Mouse (Mus musculus) megakaryocyte progenitor cell, adult 5-6 weeks (primary cell): ENCODE data around the gene Agbl3. TPM values are rescaled to one million over a fixed set of nuclear protein-coding genes. Genes with fewer than 3 reads are reported as not detected.

Experiments used
- ATAC-seq: replicated peaks from 2 replicates; pipeline ENCODE4 v1.8.0; 2016; ENCODE audit warnings: mild to moderate bottlenecking, moderate TSS enrichment, inconsistent platforms; ENCODE audit not compliant: poor library complexity
- total RNA-seq, 2 experiments: library from RNA; stranded (forward) in 1 of 2; stranded (reverse) in 1 of 2; fragments of 157-497, 149-512 nt in 1 of 2; fragments of 200-1000 nt in 1 of 2; gene quantifications; 2 replicates each; pipeline versions ENCODE4 v1.2.3 to v1.2.4; 2015 to 2017

Agbl3 gene
- total RNA-seq, 2 experiments from 2014 or later, result 3.6 to 7.1 TPM

DNA sequence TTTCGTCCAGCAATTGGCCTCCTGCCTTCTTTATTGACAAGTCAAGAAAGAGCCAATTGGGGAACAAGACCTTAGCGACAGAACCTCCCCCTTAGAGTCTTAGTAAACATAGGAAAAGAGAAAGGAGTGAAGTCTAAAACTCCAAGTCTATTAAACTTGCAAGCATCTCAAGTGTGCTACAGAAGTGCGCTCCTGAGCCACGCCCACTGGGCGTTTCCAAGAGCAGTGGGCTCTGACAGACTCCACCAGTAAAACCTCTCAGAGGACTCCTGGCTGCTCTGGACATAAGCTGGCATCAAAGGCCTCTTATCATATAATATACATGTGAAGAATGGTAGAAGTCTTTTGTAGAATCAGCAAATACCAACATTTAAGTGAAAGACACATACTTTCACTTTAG lies 123.2 kb downstream of the Agbl3 start:
- no peak for ATAC-seq

DNA sequence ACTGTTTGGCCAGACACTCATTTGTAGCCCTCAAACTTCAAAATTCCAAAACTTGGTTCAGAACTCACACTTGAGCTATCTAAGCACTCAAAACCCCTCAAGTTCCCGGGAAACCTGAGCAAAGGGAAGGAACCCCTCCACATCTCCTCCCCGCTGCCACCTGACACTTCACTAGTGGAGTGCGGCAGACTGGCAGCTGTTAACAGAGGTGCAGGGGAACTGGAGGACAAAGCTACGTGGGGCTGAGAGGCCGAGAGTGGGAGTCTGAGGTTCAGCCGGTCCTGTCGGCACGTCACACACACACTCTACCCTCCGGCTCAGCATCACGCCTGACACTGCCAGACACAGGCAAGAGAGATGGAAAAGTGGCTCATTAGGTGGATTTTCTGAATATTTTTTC lies 123.6 kb downstream of the Agbl3 start:
- no peak for ATAC-seq

DNA sequence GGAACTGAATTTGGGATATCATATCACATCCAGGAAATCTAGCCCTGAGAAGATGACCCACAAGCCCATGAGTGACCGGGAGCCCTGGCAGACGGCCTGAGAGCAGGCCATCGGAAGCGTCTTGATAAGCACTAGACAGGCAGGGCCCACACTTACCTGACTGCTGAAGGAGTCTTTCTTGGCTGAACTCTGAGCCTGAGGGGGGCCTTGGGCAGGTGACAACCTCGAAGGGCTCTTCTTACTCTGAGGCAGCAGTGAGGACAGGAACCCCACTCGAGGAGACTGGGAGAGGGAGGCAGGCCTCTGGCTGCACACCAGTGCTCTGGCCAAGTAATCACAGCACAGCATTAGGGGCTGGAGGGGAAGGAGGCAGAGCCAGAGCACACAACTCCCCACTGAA lies 124.1 kb downstream of the Agbl3 start:
- ATAC-seq, result no peak

DNA sequence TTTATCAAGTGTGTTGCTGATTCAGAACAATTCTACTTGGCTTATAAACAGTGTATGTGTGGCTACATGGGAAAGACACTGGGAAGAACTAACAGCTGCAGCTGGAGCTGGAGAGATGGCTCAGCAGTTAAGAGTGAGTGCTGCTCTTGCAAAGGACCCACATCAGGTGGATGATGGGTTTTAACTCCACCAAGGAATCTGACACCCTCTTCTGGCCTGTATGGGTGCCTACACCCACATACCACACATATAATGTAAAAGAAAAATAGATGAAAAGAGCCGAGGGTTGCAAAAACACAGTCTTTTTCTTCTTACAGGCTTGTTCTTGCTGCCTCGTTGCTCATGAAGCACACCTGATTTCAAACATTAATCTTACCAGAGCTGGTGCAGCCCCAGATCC lies 125.9 kb downstream of the Agbl3 start:
- no peak for ATAC-seq

DNA sequence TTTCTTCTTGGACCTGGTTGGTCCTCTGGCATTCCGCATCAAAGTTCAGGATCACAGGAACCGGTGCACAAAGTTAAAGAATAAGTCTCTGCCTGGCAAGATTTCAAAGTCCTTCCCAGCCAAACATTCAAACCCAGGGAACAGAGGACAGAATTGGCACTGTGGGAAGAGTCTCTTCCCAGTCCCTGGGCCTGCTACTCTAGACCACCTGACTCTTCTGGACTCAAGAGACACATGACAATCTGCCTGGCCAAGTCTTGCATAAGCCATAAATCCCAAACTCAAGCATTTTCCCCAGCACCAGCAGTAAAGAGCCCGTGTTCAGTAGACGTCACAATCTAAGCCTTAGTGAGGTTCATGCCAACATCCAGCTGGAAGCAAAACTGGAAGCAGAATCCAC lies 126.4 kb downstream of the Agbl3 start:
- no peak for ATAC-seq

DNA sequence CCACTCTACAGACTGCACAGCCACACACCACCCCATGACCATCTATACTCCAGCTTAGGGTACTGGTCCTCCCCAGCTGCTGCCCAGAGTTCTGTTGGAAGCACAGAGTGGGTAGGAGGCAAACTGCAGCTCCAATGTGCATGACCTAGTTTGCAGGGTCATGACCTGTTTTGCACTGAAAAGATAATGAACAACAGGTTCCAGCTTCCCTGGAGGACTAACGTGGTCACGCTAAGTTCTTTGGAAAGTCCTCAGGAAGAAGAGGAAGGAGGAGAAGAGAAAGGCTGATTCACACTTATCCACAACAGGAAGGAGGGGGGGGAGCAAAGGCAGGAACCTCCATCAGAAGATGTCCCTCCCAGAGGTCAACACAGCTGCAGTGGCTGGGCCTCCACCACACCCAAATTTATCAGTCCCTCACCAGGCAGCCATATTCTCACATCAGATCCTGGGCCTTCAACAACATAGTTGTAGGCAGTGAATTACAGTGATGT lies 126.9 kb downstream of the Agbl3 start:
- peak; percentile 38 for ATAC-seq

DNA sequence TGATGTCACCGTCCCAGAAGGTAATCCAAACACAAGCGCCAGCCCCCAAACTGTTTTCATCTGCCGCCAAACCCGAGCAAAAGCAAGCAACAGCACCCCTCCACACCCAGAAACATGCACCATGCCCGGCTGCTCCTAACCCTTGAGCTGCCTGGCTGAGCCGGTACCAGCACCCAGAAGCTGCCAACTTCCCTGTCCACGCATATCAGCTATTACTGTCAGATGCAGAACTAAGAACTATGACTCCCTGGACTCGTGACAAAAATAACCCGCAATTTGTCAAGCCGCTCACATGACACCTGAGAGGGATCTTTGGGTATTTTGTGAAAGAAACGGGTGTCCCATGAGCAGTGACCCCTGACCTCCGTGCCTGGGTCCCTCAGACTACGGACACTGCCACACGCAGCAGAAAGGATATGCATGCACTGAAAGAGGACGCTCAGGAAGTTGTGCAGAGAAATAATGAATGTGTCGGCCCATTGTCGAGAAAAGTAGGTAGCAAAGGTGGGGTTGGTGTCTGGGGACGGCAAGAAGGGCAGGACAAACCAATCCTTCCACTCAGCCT lies 127.5 kb downstream of the Agbl3 start:
- no peak for ATAC-seq

Other genes starting within 250 kb of the Agbl3 start
- 0.05 and 0.17 TPM in 2 replicates for gene Cald1, start 181.9 kb upstream of the Agbl3 start, total RNA-seq (2015)
- not detected in 2 replicates for gene Cald1, start 181.9 kb upstream of the Agbl3 start, total RNA-seq (2017)
- gene Tmem140, start 82.7 kb downstream of the Agbl3 start, total RNA-seq (2015), result 0.10 and 1.2 TPM in 2 replicates
- gene Tmem140, start 82.7 kb downstream of the Agbl3 start, total RNA-seq (2017), result 0.33 and 0.88 TPM in 2 replicates
- 5.1 and 5.6 TPM in 2 replicates for gene Cyren, start 97.6 kb downstream of the Agbl3 start, total RNA-seq (2015)
- 2.5 and 2.9 TPM in 2 replicates for gene Cyren, start 97.6 kb downstream of the Agbl3 start, total RNA-seq (2017)
- gene Wdr91, start 130.4 kb downstream of the Agbl3 start, total RNA-seq (2015), result 5.8 and 6.1 TPM in 2 replicates
- gene Wdr91, start 130.4 kb downstream of the Agbl3 start, total RNA-seq (2017), result 20.5 and 22.7 TPM in 2 replicates
- not detected in 2 replicates for gene Stra8, start 139.7 kb downstream of the Agbl3 start, total RNA-seq (2015)
- not detected in 2 replicates for gene Stra8, start 139.7 kb downstream of the Agbl3 start, total RNA-seq (2017)
- 0.42 TPM in 1 of 2 replicates, not detected in the other for gene Slc23a4, start 208.0 kb downstream of the Agbl3 start, total RNA-seq (2015)
- 0.10 TPM in 1 of 2 replicates, not detected in the other for gene Slc23a4, start 208.0 kb downstream of the Agbl3 start, total RNA-seq (2017)